Mouse (Mus musculus) telencephalon, adult 2 months (tissue): ENCODE results near the gene Rtel1.

ENCODE experiments used
- DNase-seq: peaks from one replicate; pipeline ENCODE4 v3.0.0-alpha.2; 2011; ENCODE audit warnings: low read depth, low spot score

The Rtel1 gene

GRCm38 (mm10) chr2:181326098-181326497, 6.6 kb downstream of the Rtel1 start:
- no peak for DNase-seq

DNA sequence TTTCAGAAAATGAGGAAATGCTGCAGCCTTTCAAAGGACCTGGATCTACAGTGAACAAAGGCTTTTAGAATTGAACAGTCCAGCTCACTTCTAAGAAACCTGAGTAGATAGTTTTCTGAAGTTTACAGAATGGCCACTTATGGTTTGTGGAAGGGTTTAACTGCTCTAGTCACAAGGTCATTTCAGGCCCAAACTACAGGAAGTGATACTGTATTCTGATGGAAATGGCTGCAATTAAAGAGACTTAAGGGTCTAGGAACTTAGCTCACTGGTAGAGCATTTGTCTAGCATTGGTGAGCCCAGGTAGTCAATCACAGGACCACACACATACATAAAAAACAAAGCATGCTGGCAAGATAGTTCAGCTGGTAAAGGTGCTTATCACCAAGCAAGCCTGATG, 13.0 kb downstream of the Rtel1 start:
- no peak for DNase-seq

DNA sequence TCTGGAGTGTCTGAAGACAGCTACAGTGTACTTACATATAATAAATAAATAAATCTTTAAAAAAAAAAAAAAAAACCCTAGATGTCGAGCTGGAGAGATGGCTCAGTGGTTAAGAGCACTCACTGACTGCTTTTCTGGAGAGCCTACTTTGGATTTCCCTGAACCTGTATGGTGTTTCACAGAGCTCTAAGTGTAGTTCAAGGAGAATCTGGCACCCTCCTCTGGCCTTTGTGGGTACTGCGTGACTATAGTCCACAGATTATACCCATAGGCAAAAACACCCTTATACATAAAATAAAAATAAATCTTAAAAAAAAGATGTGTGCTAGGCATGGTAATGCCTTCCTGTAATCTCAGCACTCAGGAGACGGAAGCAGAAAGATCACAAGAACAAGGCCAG, 14.5 kb downstream of the Rtel1 start:
- DNase-seq = peak; percentile 40

DNA sequence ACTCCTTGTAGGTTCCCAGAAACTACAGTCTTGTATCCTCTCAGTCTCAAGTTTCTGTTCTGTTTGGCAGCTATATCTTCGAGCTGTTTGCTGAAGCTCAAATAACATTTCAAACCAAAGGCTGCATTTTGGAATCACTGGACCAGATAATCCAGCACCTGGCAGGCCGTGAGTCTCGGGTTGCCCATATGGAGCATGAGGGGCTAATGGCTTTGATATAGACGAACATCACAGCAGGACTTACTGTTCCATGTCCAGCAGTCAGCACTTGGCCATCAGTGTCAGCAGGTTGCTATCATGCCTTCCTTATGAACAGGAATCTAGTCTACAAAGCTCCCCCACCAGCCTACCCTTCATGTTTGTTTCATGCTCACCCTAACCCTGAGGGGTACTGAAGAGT, 20.9 kb downstream of the Rtel1 start:
- no peak for DNase-seq

- no peak for DNase-seq
These were observed 23.2 kb downstream of the Rtel1 start for GRCm38 (mm10) chr2:181342766-181343165.

GRCm38 (mm10) chr2:181356780-181357179, 37.2 kb downstream of the Rtel1 start:
- DNase-seq = no peak

DNA sequence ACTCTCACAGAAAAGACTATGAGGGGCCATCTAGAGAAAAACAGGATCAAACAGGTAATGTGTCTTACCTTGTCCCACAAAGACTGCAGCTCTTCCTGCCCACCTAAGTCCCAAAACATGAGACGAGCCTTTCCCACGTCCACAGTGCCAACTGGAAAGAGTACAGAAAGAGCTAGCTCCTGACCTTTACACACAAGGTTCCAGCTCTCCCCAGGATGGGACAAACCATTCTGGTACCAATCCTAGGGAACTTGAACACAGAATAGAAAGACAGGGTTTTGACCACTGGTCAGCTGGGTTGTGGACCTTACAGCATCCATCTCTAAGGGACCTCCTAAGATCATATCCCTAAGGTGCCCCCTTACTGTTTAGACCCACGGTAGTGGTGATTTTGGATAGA, 44.4 kb downstream of the Rtel1 start:
- no peak for DNase-seq

DNA sequence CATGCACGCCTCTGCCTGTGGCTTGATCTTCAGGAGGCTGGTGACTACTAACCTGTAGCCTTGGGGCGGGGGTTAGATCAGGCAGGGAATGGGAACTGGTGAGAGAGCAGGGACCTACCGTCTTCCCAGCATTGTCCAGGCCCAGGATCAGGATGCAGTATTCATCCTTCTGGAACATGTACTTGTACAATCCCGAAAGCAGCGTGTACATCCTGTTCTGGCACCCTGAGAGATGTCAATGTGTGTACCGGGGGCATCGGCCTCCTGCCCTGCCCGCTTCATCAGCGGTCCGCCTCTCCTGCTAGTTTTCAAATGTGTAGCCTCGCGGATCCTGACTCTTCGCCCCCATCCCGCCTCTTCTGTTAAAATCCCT, 44.9 kb downstream of the Rtel1 start:
- no peak for DNase-seq

DNA sequence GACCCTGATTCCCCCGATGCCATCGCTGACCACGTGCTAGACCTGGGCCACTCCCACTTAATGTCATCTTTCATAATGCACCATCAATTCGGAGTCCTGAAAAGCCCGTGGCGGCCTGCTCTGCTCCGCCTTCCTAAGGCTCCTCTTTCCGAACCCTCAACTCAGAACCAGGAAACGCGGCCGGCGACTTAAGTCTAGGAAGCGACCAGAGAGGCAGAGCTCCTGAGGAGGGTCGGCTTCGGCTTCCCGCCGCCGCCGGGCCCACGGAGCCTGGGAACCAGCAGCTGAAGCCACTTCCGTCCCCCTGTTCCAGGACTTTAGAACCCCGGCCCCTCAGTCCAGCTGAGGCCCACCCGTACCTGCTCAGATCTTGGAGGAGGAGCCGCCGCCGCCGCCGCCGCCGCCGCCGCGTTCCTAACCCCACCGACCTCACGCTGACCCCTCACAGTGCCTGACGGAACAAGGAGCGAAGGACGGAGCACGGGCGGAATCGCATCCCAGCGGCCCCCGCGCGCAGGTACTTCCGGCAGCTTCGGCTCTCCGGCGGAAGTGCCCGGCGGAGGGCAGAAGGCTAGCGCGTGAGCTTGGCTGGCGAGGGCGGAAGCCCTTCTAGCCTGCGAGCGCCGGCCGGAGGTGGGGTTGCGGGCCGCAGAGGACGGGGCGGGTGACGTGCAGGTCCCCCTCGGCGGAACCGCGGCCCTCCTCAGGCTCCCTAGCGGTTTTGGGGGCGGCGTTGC, 45.5 kb downstream of the Rtel1 start, which contains the start of the genes Zgpat and Arfrp1:
TSS of gene Zgpat (plus strand) at position 69 of the 737 bp plus-strand sequence.
TSS of gene Arfrp1 (minus strand) at position 545 of the 737 bp plus-strand sequence.
- DNase-seq = peak; percentile 83

DNA sequence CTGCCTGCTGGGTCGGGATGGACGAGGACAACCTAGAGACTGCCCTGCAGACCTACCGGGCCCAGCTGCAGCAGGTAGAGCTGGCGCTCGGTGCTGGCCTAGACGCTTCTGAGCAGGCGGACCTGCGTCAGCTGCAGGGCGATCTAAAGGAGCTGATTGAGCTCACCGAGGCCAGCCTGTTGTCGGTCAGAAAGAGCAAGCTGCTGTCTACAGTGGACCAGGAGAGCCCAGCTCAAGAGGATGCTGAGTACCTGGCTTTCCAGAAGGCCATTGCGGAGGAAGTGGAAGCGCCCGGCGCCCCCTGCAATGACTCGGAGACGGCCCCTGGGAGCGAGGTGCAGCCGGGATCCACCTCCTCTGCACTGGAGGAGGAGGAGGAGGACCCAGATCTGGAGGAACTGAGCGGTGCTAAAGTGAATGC, 46.1 kb downstream of the Rtel1 start:
- DNase-seq = no peak

DNA sequence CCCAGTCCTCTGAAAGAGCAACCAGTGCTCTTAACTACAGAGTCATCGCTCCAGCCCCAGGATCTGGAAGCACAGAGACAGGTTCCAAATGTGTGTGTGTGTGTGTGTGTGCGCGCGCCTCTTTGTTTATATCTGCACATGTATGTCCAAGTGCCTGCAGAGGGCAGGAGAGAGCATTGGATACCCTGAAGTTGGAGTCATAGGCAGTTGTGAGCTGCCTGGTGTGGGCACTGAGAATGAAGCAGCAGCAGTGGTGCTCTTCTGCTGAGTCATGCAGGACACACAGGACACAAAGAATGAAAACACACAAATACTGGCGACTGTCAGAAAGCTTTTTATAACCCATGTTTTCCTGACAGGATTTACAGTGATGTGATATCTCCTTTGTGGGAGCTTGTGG, 50.5 kb downstream of the Rtel1 start:
- no peak for DNase-seq

DNA sequence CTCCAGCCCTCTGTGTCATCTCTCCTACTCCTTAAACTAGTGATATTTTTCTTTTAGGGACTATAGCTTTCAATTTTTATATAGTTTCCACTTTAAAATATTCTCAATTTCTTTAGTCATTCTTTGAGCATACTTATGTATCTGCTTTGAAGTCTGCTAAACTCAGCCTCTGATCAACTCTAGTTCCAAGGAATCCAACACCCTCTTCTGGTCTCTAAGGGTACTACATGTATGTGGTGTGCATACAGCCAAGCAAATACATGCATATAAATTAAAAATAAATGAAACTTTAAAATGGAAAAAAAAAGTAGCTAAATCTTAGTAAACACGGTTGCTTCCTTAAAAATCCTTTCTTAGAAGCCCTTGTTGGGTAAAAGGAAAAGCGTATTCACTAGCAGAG, 56.2 kb downstream of the Rtel1 start:
- no peak for DNase-seq

GRCm38 (mm10) chr2:181377230-181377629, 57.7 kb downstream of the Rtel1 start:
- DNase-seq = no peak

DNA sequence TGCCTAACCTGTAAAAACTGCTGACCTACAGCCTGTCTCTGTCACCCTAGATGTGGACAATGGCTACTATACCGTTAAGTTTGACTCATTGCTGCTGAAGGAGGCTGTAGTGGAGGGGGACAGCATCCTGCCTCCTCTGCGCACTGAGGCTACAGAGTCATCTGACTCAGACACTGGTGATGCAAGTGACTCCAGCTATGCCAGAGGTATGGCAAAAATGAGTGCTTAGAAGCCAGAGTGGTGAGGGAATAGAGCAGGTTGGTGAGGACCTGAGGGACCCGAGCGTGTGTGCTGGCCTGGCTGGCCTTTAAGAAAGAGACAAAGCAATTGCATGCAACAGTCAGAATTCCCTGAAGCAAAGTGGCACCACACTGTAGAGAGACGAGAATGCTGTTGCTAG, 59.2 kb downstream of the Rtel1 start:
- DNase-seq = no peak

DNA sequence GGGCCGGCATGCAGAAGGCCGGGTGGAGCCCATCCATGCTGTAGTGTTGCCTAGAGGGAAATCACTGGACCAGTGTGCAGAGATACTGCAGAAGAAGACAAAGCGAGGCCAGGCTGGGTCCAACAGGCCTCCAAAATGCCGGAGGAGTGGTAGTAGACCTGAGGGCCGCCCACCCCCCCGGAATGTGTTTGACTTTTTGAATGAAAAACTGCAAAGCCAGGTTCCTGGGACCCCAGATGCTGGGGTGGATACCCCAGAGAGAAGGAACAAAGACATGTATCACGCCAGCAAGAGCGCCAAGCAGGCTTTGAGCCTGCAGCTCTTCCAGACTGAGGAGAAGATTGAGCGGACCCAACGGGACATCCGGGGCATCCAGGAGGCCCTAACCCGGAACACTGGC, 60.2 kb downstream of the Rtel1 start, which contains the start of gene Lime1:
TSS of gene Lime1 (plus strand) at position 301 of the 400 bp plus-strand sequence.
- no peak for DNase-seq

GRCm38 (mm10) chr2:181380251-181380650, 60.7 kb downstream of the Rtel1 start:
- DNase-seq = no peak

DNA sequence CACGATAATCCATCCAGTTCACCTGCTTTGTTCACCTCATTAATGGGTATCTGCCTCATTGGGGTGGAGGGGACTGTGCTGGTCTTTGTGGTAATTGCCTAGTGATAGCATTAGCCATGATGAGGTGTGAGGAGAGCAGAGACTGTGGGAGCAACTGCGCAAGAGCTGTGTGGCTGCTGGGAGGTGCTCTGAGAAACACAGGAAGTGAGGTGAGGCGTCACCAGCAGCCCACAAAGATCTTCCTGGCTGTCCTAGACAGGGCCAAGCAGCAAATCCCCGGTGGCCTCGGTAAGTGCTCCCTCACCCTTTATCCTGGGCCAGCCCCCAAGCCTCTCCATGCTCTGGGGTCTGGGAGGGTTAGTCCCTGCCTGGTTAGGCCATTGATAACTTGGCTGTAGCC, 61.6 kb downstream of the Rtel1 start:
- DNase-seq = no peak

- no peak for DNase-seq
These were observed 62.2 kb downstream of the Rtel1 start for GRCm38 (mm10) chr2:181381631-181382306.

GRCm38 (mm10) chr2:181384463-181384862, 64.9 kb downstream of the Rtel1 start:
- DNase-seq = no peak

DNA sequence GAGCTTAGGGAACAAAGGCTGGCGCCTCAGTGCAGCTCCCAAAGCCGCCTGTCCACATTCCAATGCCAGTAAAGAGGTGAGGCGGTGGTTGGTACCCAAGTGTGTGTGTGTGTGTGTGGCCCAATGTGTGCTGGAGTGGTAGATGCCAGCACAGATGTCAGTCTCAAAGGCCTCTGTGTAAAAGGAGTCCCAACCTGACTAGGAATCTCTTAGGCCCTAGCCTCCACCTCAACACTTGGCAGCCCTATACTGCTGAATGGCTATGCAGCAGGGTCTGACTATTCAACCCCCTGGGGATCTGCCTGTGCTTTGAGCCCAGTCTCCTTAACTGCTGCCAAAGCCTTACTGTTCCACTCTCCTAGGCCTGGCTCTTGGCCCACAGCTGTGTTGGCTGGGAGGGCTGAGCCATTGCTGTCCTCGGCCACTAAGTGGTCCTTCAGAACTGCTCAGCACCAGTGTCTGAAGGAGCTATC, 65.4 kb downstream of the Rtel1 start:
- DNase-seq = no peak

DNA sequence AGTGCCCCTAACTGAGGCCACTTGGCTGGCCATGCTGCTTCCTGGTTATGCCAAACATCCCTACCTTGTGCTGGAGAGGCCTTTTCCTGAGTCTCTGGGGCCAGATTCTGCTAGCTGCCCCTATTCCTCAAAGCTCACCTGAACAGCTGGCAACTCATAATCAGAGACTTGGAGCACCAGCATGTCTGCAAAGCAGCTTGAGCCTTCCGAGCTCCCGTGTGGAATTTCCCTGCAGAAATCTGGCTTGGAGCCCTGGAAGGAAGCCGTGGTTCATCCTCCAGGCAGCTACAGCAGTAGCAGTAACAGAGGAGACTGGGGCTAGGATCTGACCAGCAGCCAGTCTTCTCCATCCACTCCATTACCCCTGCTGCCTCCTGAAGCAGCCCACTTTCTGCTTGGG, 66.3 kb downstream of the Rtel1 start:
- DNase-seq = peak; percentile 54

GRCm38 (mm10) chr2:181386663-181387210, 67.2 kb downstream of the Rtel1 start:
- no peak for DNase-seq
